Mouse (Mus musculus) cerebellum, adult 2 months (tissue): ENCODE measurements around the gene Yipf3. TPM values are rescaled to one million over a fixed set of nuclear protein-coding genes. Genes with fewer than 3 reads are reported as not detected.

ENCODE experiments used
- DNase-seq, 2 experiments: peaks; one replicate each; pipeline ENCODE4 v3.0.0; 2021
- H3K27ac ChIP-seq: fragments of 200-500 bp; 2 replicates; pipeline ENCODE4 v1.5.1; 2012; ENCODE audit warnings: low read length, control low read depth, inconsistent platforms; ENCODE audit not compliant: insufficient read depth
- H3K27me3 ChIP-seq: fragments of 200-500 bp; 2 replicates; pipeline ENCODE4 v1.6.1; 2012; ENCODE audit warnings: inconsistent platforms, mild to moderate bottlenecking, low read length, moderate library complexity; ENCODE audit not compliant: control insufficient read depth, insufficient read depth
- H3K4me1 ChIP-seq: fragments of 200-500 bp; 2 replicates; pipeline ENCODE4 v1.6.1; 2011; ENCODE audit warnings: low read length; ENCODE audit not compliant: control insufficient read depth, insufficient read depth
- H3K4me3 ChIP-seq: fragments of 200-500 bp; replicated peaks from 2 replicates; pipeline ENCODE3; 2011; ENCODE audit warnings: mild to moderate bottlenecking, low read depth, low read length, control low read depth; ENCODE audit not compliant: insufficient read depth
- CTCF ChIP-seq: fragments of 200-500 bp; IDR thresholded peaks from 2 replicates; pipeline ENCODE4 v1.5.1; 2011; ENCODE audit warnings: low read depth, mild to moderate bottlenecking, control low read depth, low read length, moderate library complexity, borderline replicate concordance; ENCODE audit not compliant: insufficient read depth
- POLR2A ChIP-seq: fragments of 200-500 bp; IDR thresholded peaks from 2 replicates; pipeline ENCODE4 v1.6.1; 2011; ENCODE audit warnings: low read length, control low read depth, borderline replicate concordance; ENCODE audit not compliant: insufficient read depth
- WGBS: fragments of 180-500 bp; shearing (Covaris S2); methylation state at CpG from one replicate; pipeline ENCODE4 v1.1.7; 2018; 5-methylcytosine and 5-hydroxymethylcytosine counted together
- polyA plus RNA-seq: library from polyadenylated mRNA; depleted of rRNA; stranded (reverse); fragments of >200 nt; gene quantifications from 2 replicates; pipeline ENCODE4 v1.2.3, GENCODE M21; 2012

The Yipf3 gene
- polyA plus RNA-seq, 1 experiment = 111 TPM

DNA sequence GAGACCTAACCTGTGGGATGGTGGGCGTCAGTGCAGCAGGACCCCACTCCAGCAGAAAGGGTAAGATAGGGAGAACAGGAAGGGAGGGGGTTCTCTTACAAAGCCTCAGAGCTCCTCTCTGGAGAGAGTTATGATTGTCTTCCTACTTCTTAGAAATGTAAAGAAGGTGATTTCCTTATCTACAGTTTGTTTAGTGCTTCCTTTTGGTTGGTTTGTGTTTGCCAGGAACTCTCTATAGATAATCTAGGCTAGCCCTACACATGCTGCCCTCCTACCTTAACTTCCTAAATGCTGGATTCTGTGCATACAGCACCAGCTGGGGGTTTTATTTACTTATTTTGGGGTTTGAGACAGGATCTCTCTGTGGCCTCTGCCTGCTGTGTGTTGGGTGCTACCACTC lies 11.8 kb upstream of the Yipf3 start:
- DNase-seq = no peak
- H3K4me3 ChIP-seq = no peak overlapping the region
- no peaks in the 10 kb centered on the region for H3K27me3 ChIP-seq
- no peak overlapping the region for H3K27ac ChIP-seq
- 97% methylated on average over 1 of the region's 1 CpGs for WGBS
- TF ChIP-seq CTCF = no peak
- no peak for TF ChIP-seq POLR2A
- H3K4me1 ChIP-seq = no peaks in the 10 kb centered on the region

DNA sequence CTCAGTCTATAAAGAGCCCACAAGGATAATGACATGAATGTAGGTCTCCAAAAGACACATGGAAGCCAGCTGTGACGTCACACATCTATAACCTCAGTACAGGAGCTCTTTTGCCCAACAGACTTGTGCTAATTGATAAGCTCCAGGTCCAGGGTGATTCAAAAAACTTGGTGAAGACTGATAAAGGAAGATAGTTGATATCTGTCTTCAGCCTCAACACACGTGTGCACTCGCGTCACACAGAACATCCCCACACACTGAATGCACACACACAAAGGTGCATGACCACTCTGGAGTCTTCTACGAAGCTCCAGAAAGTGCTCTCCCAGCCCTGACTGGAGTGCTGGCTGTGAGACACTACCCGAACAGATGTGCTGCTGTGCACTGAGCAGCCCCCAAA lies 10.8 kb upstream of the Yipf3 start:
- WGBS = 92% methylated on average over 6 of the region's 6 CpGs
- Histone ChIP-seq H3K27ac (no peak overlapping the region), H3K4me1 (no peaks in the 10 kb centered on the region), H3K4me3 (no peak overlapping the region), H3K27me3 (no peaks in the 10 kb centered on the region)
- no peak for DNase-seq
- no peak for TF ChIP-seq POLR2A
- TF ChIP-seq CTCF = no peak

DNA sequence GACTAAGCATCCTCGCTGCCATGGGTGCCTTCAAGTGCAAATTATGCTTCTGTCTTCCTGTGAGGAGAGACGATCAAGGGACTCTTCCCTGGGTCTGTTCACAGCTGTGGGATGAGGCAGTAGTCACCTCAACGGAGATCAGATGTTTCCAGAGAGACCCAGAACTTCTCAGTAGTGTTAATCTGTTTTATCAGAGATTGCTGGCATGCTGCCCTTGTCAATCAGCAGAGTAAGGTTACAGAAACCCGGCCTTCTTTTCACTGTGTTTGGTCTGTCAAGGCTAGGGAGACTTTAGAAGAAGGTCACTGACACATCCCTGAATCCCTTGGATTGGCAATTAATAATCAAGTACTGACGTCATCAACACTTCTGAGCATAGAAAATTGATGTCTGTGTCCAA lies 10.4 kb upstream of the Yipf3 start:
- no peak overlapping the region for H3K4me3 ChIP-seq
- DNase-seq = no peak
- H3K27me3 ChIP-seq = no peaks in the 10 kb centered on the region
- H3K27ac ChIP-seq = no peak overlapping the region
- TF ChIP-seq POLR2A = no peak
- no peak for TF ChIP-seq CTCF
- WGBS = 67% methylated on average over 5 of the region's 5 CpGs
- no peaks in the 10 kb centered on the region for H3K4me1 ChIP-seq

DNA sequence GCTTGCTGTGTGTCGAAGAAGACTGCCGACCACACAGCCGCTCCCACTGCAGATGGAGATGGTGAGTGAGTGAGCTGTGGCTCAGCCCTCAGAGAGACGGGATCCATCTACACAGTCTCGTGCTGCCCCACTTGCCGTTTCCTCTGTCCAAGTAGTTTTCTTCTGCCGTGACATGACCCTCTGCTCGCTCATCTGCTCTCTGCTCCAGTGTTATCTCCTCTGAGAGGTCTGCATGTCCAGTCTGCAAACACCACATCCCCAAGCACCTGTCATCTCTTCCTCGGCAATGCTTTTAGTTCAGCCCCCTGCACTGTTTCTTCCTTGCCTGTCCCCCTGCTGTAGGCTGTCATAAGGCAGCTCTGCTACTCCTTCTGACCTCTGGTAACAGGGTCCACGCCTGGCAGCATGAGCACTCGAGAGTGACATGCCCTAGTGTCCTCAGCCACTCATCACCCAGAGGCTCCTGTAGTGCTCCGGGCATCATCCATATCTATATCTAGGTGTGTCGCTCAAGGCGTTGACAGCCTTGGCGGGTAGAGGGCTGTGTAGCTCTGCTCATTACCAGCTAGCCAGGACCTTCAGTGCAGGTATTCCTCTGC lies 8.3 kb upstream of the Yipf3 start:
- WGBS = 90% methylated on average over 15 of the region's 15 CpGs
- Histone ChIP-seq H3K4me1 (no peaks in the 10 kb centered on the region), H3K27me3 (no peaks in the 10 kb centered on the region), H3K4me3 (no peak overlapping the region), H3K27ac (no peak overlapping the region)
- no peak for DNase-seq
- no peak for TF ChIP-seq CTCF
- no peak for TF ChIP-seq POLR2A

DNA sequence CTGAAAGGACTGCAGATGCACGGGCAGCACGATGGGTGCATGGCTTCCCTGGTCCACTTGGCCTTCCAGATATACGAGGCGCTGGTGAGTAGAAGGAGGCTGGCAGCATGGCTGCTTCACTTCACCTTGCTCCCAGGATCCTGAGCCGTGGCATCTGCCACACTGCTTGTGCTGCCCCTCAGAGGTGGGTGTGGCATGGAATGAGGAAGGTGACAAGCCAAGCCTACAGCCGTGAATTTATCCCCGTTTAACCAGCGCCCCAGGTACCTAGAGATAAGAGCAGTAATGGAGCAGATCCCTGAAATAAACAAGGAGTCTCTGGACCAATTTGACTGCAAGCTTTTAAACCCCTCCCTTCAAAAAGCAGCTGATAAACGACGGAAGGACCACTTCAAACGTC lies 6.4 kb upstream of the Yipf3 start:
- DNase-seq = no peak
- no peak overlapping the region for H3K4me3 ChIP-seq
- no peak for TF ChIP-seq CTCF
- no peak for TF ChIP-seq POLR2A
- no peaks in the 10 kb centered on the region; the same call in 1 of the 2 replicates for H3K4me1 ChIP-seq
- WGBS = 76% methylated on average over 11 of the region's 11 CpGs
- H3K27me3 ChIP-seq = no peaks in the 10 kb centered on the region
- no peak overlapping the region for H3K27ac ChIP-seq

DNA sequence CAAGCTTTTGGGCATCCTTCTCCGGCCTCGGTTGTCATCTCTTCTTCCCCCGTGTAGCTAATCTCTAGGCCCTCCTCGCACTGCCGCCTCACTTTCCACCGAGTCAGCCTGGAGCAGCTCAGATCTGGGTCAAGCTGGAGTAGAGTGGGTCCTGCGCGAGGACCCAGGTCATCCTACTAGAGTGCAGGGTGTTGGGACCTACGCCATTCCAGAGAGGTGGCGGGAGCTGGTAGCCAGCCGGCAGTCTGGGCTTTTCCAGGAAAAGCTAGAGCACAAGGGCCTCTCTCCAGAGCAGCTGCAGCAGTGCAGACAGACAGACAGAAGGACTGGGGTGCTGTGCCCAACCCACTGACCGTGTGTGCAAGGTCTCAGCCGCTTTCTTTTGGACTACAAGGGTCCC lies 5.6 kb upstream of the Yipf3 start:
- Histone ChIP-seq H3K4me3 (no peak overlapping the region), H3K27ac (no peak overlapping the region), H3K4me1 (peaks cover 5% of the 10 kb centered on the region), H3K27me3 (no peaks in the 10 kb centered on the region)
- 80% methylated on average over 13 of the region's 13 CpGs for WGBS
- no peak for TF ChIP-seq POLR2A
- TF ChIP-seq CTCF = no peak
- no peak for DNase-seq

DNA sequence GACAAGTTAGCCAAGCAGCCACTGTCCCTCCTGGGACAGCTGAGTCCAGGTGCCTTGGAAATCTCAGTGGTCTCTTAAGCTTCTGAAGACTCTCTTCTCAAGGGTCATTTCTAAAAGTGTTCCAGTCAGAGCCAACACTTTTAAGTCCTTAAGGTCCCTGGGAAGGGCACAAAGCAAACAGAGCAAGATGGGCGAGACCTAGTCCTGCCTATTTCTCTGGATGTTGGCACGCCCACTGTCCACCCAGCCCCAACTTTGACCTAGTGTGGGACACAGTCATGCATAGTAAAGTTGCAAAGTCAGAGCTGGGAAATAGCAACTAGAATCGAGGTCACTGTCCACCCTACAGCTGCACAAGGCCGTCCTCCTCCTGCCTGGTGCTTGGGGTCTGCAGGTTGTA lies 4.9 kb upstream of the Yipf3 start:
- no peak for DNase-seq
- WGBS = 87% methylated on average over 4 of the region's 4 CpGs
- Histone ChIP-seq H3K4me1 (peaks cover 5% of the 10 kb centered on the region), H3K27me3 (no peaks in the 10 kb centered on the region), H3K27ac (no peak overlapping the region), H3K4me3 (no peak overlapping the region)
- no peak for TF ChIP-seq POLR2A
- no peak for TF ChIP-seq CTCF

DNA sequence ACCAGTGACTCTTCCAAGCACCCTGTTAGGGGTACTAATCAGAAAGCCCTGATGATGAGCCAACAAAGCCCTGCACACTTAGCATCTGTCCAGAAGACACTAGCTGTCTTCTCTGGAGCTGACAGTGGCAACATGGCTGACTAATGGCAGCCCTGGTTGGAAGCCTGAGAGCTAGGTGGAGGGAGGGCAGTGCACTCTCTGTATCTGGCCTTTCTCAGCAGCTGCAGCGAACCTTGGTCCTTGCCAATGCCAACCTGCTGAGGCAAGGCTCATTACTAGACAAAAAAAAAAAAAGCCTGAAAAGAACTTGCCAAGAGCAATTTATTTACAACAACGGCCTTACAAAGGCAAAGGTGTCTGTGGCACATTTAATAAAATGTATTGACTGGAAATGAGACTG lies 4.3 kb upstream of the Yipf3 start:
- Histone ChIP-seq H3K27me3 (no peaks in the 10 kb centered on the region), H3K27ac (no peak overlapping the region), H3K4me1 (peaks cover 5% of the 10 kb centered on the region), H3K4me3 (no peak overlapping the region)
- DNase-seq = no peak
- no peak for TF ChIP-seq POLR2A
- TF ChIP-seq CTCF = no peak
- WGBS = 35% methylated on average over 2 of the region's 2 CpGs
